Mouse (Mus musculus) CH12F3 (cell line): ENCODE data around the gene Fut2.
"Not testable (repeated sequence)": the region's sequence is repeated elsewhere in the genome, so short reads cannot be mapped to it uniquely, and the experiment has no call there.

ENCODE experiments used
- in situ Hi-C: fragments of 300-500 bp; cut with MboI; formaldehyde crosslinking; loops from 2 replicates; pipeline ENCODE4 v1.14.3; 2020; ENCODE audit warnings: low sequenced_read_pairs

The Fut2 gene

GRCm38 (mm10) chr7:45678513-45678912 is 12.3 kb upstream of the Fut2 start:
- in situ Hi-C loops, result no loop called here

DNA sequence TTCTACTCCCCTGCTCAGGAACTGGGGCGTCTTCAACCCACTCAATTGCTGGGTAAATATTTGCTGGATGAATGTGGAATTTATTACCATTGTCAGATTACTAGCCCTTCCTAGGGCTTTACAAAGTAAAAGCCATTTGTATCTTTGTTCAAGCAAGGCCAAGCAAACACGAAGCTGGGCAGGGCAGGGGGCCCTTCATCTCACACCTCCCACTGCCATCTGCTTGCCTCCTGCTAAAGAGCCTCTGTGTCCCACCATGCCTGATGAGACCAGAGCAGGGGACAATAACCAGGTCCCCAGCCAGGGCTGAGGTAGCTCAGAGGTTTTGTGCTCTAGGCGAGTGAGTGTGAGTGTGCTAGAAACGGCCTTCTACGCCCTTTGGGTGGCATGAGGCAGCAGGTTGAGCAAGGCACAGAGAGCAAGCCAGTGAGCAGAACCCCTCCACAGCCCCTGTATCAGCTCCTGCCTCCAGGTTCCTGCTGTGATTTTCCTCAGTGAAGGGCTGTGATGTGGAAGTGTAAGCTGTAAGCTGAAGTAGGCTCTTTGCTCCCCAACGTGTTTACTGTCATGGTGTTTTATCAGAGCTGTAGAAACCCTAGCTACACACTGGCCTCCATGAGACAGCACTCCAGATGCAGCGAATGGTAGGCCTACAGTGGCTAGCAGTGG is 11.6 kb upstream of the Fut2 start:
- in situ Hi-C loops, result no loop called here

DNA sequence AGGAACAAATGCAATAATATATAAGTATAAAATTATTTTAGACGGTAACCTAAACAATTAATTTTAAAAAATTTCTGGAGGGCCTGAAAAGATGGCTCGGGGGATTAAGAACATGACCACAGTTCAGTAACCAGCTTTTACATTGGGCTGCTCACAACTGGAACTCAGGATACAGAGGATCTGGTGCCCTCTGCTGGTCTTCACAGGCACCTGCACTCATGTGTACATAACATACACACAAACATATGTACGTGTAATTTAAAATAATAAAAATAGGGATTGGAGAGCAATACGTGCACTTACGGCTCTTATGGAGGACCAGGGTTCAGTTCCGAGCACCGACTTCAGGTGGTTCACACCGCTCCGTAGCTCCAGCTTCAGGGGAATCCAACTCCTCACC is 2.7 kb upstream of the Fut2 start:
- in situ Hi-C loops, result no loop called here

DNA sequence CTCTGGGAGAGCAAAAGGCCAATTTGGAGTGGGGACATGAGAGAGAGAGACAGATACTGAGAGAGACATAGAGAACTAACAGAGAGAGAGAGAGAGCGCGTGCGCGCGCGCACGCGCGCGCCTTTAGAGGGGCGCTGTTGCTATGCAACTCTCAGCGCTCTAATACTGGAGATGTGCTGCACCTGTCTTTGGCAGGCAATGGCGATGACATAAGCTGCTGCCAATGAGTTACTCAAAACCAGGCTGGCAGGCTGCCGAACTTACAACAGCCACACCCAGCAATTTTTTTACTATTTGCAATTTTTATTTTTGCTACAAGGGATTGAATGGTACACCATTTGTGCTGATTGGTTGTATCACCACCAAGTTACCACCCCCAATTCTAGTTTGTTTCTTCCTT is 1.6 kb upstream of the Fut2 start:
- in situ Hi-C loops, result no loop called here

- in situ Hi-C loops, result no loop called here
Measured at GRCm38 (mm10) chr7:45665303-45666138, 673 bp downstream of the Fut2 start.

DNA sequence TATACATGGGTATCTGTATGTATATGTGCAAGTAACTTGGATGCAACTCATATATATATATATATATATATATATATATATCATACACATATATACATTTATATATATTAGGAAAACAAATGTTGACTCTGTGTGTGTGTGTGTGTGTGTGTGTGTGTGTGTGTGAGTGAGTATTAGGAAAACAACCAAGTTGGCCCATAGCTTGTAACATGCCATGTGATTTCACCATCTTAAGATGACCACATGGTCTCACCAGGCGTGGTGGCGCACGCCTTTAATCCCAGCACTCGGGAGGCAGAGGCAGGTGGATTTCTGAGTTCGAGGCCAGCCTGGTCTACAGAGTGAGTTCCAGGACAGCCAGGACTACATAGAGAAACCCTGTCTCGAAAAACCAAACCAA is 4.5 kb downstream of the Fut2 start:
- in situ Hi-C loops, result not testable (repeated sequence)

DNA sequence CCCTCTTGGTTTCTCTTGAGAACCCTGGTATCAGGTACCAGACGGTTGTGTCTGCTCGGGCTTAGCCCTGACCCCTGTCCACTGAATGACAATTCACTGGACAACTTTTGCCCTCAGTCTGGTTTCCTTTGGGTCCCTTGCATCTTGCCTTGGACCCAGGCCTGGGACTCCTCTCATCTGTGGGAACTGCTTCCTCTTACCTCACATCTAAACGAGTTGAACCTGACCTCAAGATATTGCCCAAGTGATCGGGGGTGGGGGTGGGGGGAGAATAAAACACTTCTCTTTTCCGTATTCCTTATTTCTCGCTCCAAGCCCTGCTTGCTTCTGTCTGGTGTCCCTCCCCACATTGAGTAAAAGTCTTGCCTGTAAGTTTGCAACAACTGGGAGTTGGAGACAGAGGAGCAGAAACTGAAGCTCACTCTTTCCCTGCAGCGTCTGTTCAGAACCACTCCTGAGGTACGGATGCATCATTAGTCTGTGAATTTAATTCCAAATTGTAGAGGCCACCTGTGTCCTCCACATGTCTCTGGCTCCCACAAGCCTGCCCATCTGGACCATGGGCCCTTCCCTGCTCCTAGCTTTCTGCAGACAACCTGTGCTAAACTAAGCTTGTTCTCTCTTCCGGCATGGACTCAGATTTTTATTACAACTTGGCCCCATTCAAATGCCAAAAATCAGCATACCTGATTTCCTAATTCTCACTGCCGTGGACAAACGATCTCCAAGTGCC is 5.3 kb downstream of the Fut2 start:
- in situ Hi-C loops, result no loop called here

DNA sequence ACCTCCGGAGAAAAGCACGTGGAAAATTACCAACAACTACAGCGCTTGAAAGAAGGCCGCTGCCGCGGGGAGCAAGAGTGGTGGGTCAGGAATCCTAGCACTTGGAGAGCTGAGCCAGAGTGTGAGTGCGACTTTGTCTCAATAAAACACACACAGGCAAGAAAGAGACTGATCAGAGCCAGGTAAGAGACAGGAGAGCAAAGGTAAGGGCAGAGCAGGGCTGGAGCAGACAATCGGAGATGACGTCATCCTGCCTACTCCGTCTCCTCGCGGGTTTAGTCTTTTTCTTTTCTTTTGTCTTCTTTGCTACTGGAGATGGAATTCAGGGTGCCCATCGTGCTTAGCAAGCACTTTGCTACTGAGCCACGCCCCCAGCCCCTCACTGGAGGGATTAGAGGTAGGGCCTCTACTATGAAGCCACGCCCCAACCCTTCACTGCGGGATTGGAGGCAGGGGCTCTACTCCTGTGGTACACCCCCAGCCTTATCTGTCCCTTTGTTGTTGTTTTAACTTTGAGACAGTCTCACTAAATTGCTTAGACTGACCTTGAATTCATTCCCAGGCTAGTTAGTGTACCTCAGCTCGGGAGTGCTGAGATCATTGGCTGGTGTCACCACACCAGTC is 11.7 kb downstream of the Fut2 start:
- in situ Hi-C loops, result no loop called here

DNA sequence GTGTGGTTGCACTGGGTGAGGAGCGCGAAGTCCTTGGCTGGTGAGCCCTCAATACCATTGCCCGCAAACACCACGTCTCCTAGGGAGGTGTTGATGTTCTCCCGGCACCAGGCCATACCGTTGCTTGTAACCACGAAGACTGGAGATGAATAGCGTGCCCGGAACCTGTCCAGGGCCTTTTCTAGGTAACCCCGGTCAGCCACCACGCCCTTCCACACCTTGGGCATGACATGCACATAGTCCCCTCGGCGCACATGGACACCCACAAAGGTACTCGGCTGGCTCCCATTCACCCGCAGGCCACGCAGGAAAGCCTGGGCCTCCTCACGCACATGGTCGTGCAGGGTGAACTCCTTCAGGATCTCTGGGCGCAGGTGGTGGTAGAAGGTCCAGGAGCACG is 15.7 kb downstream of the Fut2 start:
- in situ Hi-C loops, result not testable (repeated sequence)

- in situ Hi-C loops, result no loop called here
Measured at GRCm38 (mm10) chr7:45649351-45649750, 16.8 kb downstream of the Fut2 start.

DNA sequence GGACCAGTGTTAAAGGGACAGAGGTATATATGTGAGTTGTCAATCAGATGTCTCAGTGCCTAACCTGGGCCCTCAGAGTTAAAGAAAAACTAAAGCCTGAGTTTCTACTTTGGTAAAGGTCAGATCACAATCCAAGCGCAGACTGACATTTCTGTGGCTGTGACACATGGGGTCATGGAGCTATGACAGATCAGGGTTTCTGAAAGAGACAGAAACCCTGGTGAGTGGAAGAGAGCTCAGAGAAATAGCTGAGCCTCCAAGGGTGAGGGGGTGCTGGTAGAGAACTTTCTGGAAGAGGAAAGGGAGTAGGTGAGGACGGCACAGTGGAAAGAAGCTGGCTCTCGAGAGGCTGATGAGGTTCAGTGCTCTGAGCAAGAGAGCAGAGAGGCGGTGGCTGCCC is 19.5 kb downstream of the Fut2 start:
- in situ Hi-C loops, result no loop called here

- in situ Hi-C loops, result no loop called here
Measured at GRCm38 (mm10) chr7:45645591-45645971, 20.6 kb downstream of the Fut2 start.

DNA sequence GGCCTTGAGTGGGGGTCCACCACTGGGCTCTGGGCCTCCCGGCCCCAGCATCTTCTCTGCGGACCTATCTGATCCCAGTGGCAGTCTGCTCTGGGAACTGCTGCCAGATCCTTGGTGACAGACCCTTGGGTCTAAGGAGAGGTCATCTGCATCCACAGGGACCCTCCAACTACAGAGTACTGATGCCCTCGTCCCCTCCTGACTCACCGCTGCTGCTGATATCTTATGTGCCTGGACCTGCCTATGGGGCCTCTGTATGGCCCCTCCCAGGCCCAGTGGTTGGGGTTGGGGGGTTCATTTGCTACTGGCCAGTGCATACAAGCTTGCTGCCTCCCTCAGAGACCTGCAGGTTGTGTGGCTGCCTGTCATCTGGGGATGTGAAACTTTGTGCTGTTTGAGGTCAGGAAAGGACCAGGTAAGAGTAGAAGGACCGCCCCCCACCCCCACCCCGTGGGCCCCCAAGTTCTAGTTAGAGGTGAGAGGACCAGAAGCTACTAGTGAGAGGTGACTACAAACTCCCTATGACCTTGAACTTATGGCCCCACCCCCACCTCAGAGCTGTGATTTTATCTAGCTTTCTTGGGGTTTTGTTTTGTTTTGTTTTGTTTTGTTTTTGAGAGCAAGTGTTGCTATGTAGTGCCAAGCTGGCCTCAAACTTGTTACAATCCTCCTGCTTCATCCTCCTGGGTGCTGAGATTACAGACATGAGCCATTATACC is 21.2 kb downstream of the Fut2 start:
- in situ Hi-C loops, result no loop called here

- in situ Hi-C loops, result no loop called here
Measured at GRCm38 (mm10) chr7:45644183-45644582, 22.0 kb downstream of the Fut2 start.

GRCm38 (mm10) chr7:45643441-45644178 is 22.6 kb downstream of the Fut2 start:
- in situ Hi-C loops, result no loop called here

- in situ Hi-C loops, result no loop called here
Measured at GRCm38 (mm10) chr7:45642503-45643255, 23.5 kb downstream of the Fut2 start.

DNA sequence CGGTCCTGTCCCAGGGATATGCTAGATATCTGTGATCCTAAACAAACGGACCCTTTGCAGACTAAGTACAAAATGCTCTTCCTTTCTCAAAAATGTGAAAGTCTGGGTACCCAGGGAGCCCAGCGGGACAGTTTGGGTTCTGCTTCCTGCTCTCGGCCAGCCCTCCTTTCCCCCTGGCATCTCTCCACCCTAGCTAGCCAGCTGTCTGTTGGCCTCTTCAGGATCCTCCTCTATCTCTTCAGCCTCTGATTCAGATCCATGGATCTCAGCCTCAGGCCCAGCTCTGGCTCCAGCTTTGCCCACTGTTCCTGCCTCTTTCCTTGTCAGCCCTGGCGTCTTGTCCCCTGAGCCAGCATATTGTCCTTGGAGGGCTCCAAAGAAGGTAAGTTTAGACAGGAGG is 24.1 kb downstream of the Fut2 start:
- in situ Hi-C loops, result no loop called here

DNA sequence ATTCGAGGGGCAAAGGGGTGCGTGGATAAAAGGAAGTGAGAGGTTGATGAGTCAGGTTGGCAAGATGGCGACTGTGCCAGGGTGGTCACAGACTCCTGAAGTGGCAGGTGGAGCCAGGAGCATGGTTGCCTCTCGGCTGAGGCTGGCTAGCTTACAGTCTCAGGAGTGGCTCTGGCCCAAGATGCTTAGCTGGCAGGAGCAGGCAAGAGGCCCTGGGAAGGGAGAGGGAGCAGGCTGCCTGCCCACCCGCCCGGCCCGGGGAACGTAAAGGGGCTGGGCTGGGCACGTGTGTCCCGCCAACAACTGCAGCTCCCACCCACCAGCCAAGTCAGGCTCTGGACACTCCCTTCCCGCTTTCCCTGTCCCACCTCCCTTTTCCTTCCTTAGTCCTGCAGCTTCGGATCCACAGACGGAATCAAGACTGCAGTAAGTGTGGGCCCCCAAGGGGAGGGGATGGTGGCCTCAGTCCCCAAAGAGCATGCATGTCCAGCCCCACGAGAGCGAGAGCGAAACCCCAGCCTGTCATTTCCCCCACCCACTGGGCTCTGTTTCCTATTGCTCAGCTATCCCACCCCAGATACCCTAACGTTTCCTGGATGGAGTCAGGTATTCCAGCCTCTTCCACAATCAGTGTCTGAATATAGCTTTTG is 24.7 kb downstream of the Fut2 start:
- in situ Hi-C loops, result no loop called here
